Mouse (Mus musculus) lung, postnatal 0 days (tissue): ENCODE measurements around the gene Scgb2b15.
"Not testable (repeated sequence)": the region's sequence is repeated elsewhere in the genome, so short reads cannot be mapped to it uniquely, and the experiment has no call there.

Source experiments
- CTCF ChIP-seq: IDR thresholded peaks from 2 replicates; pipeline ENCODE4 v1.5.1; 2016; ENCODE audit warnings: antibody characterized with exemption, mild to moderate bottlenecking
- EP300 ChIP-seq: IDR thresholded peaks from 2 replicates; pipeline ENCODE4 v1.6.1; 2016; ENCODE audit warnings: antibody characterized with exemption, mild to moderate bottlenecking, control low read depth

- not testable (repeated sequence) for TF ChIP-seq EP300, CTCF
These were observed at the start of gene Scgb2b15 for GRCm38 (mm10) chr7:32829562-32829961.
